24 mouse cellular contexts compared by ENCODE assay signal in genomic region chr7:103844525-103845325, GRCm38 (mm10). TPM values are rescaled to one million over a fixed set of nuclear protein-coding genes. Genes with fewer than 3 reads are reported as not detected.
A peak's percentile ranks its signal among the peaks of the same experiment; 100 is the strongest.
DNase-seq lines count a peak whose midpoint lies in the region; ATAC-seq and TF ChIP-seq lines count a peak whose summit lies in the region.
"Had no signal": no experiment of that assay in that cellular context is flagged by ENCODE, and none has a peak within 500 bp of the region (broad histone marks: within the 10 kb centered on the region; RNA-seq: fewer than 3 reads in every experiment).

No protein-coding gene starts in this region.

- H3K9me3 ChIP-seq in heart, embryonic 13.5 days, result no peaks in the 10 kb centered on the region
- H3K9me3 ChIP-seq in liver, embryonic 14.5 days (ENCODE audit: control insufficient read depth, low read length), result no peaks in the 10 kb centered on the region
- H3K9me3 ChIP-seq: embryonic facial prominence, embryonic 13.5 days; forebrain, embryonic 15.5 days; heart, embryonic 15.5 days; hindbrain, embryonic 15.5 days had no signal

- H3K9ac ChIP-seq in heart, embryonic 13.5 days, result no peak overlapping the region
- peak overlapping the region; percentile 48 for H3K9ac ChIP-seq in liver, embryonic 14.5 days (replicated peaks)
- H3K9ac ChIP-seq: embryonic facial prominence, embryonic 13.5 days; forebrain, embryonic 15.5 days; heart, embryonic 15.5 days; hindbrain, embryonic 15.5 days had no signal

- TF ChIP-seq EP300 in liver, embryonic 14.5 days (IDR thresholded peaks at IDR 0.05; ENCODE audit: low read depth), result 0 out of 2 replicates have a peak, but pooled peaks have one; percentile 15

- 23% methylated on average over 2 of the region's 2 CpGs for WGBS in heart, embryonic 13.5 days
- WGBS in liver, embryonic 14.5 days (ENCODE audit: insufficient replicate concordance), result 23% methylated on average over 2 of the region's 2 CpGs

- no peaks in the 10 kb centered on the region for H3K4me1 ChIP-seq in heart, embryonic 13.5 days
- H3K4me1 ChIP-seq in liver, embryonic 14.5 days (replicated peaks; ENCODE audit: control insufficient read depth in 2 of 2, insufficient read depth in 2 of 2, low read length in 1 of 2), result peaks cover 33% of the 10 kb centered on the region in 2 experiments
- H3K4me1 ChIP-seq: embryonic facial prominence, embryonic 13.5 days; forebrain, embryonic 15.5 days; heart, embryonic 15.5 days; hindbrain, embryonic 15.5 days had no signal

- TF ChIP-seq CTCF in liver, embryonic 14.5 days (IDR thresholded peaks at IDR 0.05; ENCODE audit: low read depth), result no peak

- ATAC-seq in heart, embryonic 13.5 days (ENCODE audit: extremely low read depth, insufficient number of reproducible peaks, low FRiP score, low TSS enrichment), result no peak
- peak; percentile 64 for ATAC-seq in liver, embryonic 14.5 days (ENCODE audit: insufficient read depth)
- ATAC-seq in megakaryocyte progenitor cell, adult 5-6 weeks (replicated peaks; ENCODE audit: poor library complexity), result peak; percentile 37; the same call in 1 of the 2 replicates
- ATAC-seq: forebrain, embryonic 15.5 days; intestine, embryonic 16.5 days had no signal

- H3K36me3 ChIP-seq in heart, embryonic 13.5 days, result no peaks in the 10 kb centered on the region
- no peaks in the 10 kb centered on the region for H3K36me3 ChIP-seq in liver, embryonic 14.5 days (replicated peaks; ENCODE audit: control insufficient read depth, insufficient read depth, low read depth)
- H3K36me3 ChIP-seq: embryonic facial prominence, embryonic 13.5 days; forebrain, embryonic 15.5 days; heart, embryonic 15.5 days; hindbrain, embryonic 15.5 days had no signal

- no peak overlapping the region for H3K4me3 ChIP-seq in heart, embryonic 13.5 days
- H3K4me3 ChIP-seq in liver, embryonic 14.5 days (ENCODE audit: insufficient read depth in 1 of 2, low read depth in 2 of 2, low read length in 2 of 2), result no peak overlapping the region
- H3K4me3 ChIP-seq: embryonic facial prominence, embryonic 13.5 days; forebrain, embryonic 15.5 days; heart, adult 2 months; heart, embryonic 15.5 days; hindbrain, embryonic 15.5 days had no signal

- no peaks in the 10 kb centered on the region for H3K27me3 ChIP-seq in heart, embryonic 13.5 days (replicated peaks)
- H3K27me3 ChIP-seq in liver, embryonic 14.5 days (ENCODE audit: control insufficient read depth, insufficient read depth, low read length), result no peaks in the 10 kb centered on the region
- H3K27me3 ChIP-seq: CH12.LX; embryonic facial prominence, embryonic 13.5 days; forebrain, embryonic 15.5 days; heart, embryonic 15.5 days; hindbrain, embryonic 15.5 days had no signal

- no peak overlapping the region; the same call in 1 of the 2 replicates for H3K27ac ChIP-seq in heart, embryonic 13.5 days (replicated peaks)
- peak overlapping the region; percentile 59 for H3K27ac ChIP-seq in liver, embryonic 14.5 days
- H3K27ac ChIP-seq: embryonic facial prominence, embryonic 13.5 days; forebrain, embryonic 15.5 days; heart, adult 2 months; heart, embryonic 15.5 days; hindbrain, embryonic 15.5 days had no signal

- H3K4me2 ChIP-seq in heart, embryonic 13.5 days, result peak overlapping the region; percentile 30; the same call in 1 of the 2 replicates
- peak overlapping the region; percentile 8 for H3K4me2 ChIP-seq in liver, embryonic 14.5 days (ENCODE audit: low read depth)
- H3K4me2 ChIP-seq: embryonic facial prominence, embryonic 13.5 days; forebrain, embryonic 15.5 days; heart, embryonic 15.5 days; hindbrain, embryonic 15.5 days had no signal

- DNase-seq in heart, adult 9 months (ENCODE audit: low spot score in 2 of 2), result no peak
- peak; percentile 46 for DNase-seq in liver
- no peak for DNase-seq in liver, embryonic 14.5 days (ENCODE audit: low read depth in 3 of 3, low spot score in 3 of 3)
- no peak for DNase-seq in lung, postnatal 14 days
- no peak for DNase-seq in adrenal gland, adult 2 months
- no peak for DNase-seq in adrenal gland, postnatal 25 days
- DNase-seq: adrenal gland, postnatal 14 days; cerebellum, adult 18-20 months; cerebellum, adult 9-11 months; cerebellum, postnatal 36 days; gastrocnemius, postnatal 10 days; heart, adult 2 months; heart, postnatal 14 days had no signal

RNA-seq across cellular contexts. Expression of gene Hbb-bh1, which starts 1.8 kb away (rescaled TPM):
- polyA plus RNA-seq in heart, embryonic 13.5 days (2015; fragmentation: Nextera tagmentation; extraction: Ambion mirVana), result 230 and 536 TPM in 2 replicates
- 94.8 and 146 TPM in 2 replicates for polyA plus RNA-seq in liver, embryonic 14.5 days (2012; rRNA removed)
- 155 and 211 TPM in 2 replicates for polyA plus RNA-seq in liver, embryonic 14.5 days (2014; fragmentation: Nextera tagmentation; extraction: Ambion mirVana)
- total RNA-seq in megakaryocyte progenitor cell, adult 5-6 weeks (2015), result not detected in 2 replicates
- total RNA-seq in megakaryocyte progenitor cell, adult 5-6 weeks (2017), result not detected in 2 replicates
- not detected for total RNA-seq in adrenal gland, adult 2 months (2021)
- not detected in 2 replicates for polyA plus RNA-seq in adrenal gland, adult 2 months (2012; rRNA removed)
- not detected in 2 replicates for total RNA-seq in adrenal gland, postnatal 25 days (2021)
- total RNA-seq: adrenal gland, postnatal 14 days; gastrocnemius, postnatal 10 days; gastrocnemius, postnatal 4 days; heart, adult 2 months; heart, postnatal 14 days had no signal
- polyA plus RNA-seq: heart, adult 2 months had no signal

RNA-seq across cellular contexts. Expression of gene Hbb-bh2, which starts 4.4 kb away (rescaled TPM):
- not detected in 2 replicates for polyA plus RNA-seq in heart, embryonic 13.5 days (2015; fragmentation: Nextera tagmentation; extraction: Ambion mirVana)
- 0.19 and 0.36 TPM in 2 replicates for polyA plus RNA-seq in liver, embryonic 14.5 days (2012; rRNA removed)
- not detected in 2 replicates for polyA plus RNA-seq in liver, embryonic 14.5 days (2014; fragmentation: Nextera tagmentation; extraction: Ambion mirVana)
- total RNA-seq in megakaryocyte progenitor cell, adult 5-6 weeks (2015), result not detected in 2 replicates
- total RNA-seq in megakaryocyte progenitor cell, adult 5-6 weeks (2017), result not detected in 2 replicates
- total RNA-seq in adrenal gland, adult 2 months (2021), result not detected
- not detected in 2 replicates for polyA plus RNA-seq in adrenal gland, adult 2 months (2012; rRNA removed)
- not detected in 2 replicates for total RNA-seq in adrenal gland, postnatal 25 days (2021)
- total RNA-seq: adrenal gland, postnatal 14 days; CH12.LX; gastrocnemius, postnatal 10 days; gastrocnemius, postnatal 4 days; heart, adult 2 months; heart, postnatal 14 days had no signal
- polyA plus RNA-seq: embryonic facial prominence, embryonic 13.5 days; forebrain, embryonic 11.5 days; forebrain, embryonic 15.5 days; heart, adult 2 months; heart, embryonic 15.5 days; hindbrain, embryonic 11.5 days; hindbrain, embryonic 15.5 days; intestine, embryonic 16.5 days had no signal

RNA-seq across cellular contexts. Expression of gene Hbb-y, which starts 8.3 kb away (rescaled TPM):
- 25,617 and 43,684 TPM in 2 replicates for polyA plus RNA-seq in heart, embryonic 13.5 days (2015; fragmentation: Nextera tagmentation; extraction: Ambion mirVana)
- polyA plus RNA-seq in liver, embryonic 14.5 days (2012; rRNA removed), result 361 and 394 TPM in 2 replicates
- 543 and 665 TPM in 2 replicates for polyA plus RNA-seq in liver, embryonic 14.5 days (2014; fragmentation: Nextera tagmentation; extraction: Ambion mirVana)
- total RNA-seq in megakaryocyte progenitor cell, adult 5-6 weeks (2015), result not detected in 2 replicates
- total RNA-seq in megakaryocyte progenitor cell, adult 5-6 weeks (2017), result not detected in 2 replicates
- total RNA-seq in adrenal gland, adult 2 months (2021), result not detected
- not detected in 2 replicates for polyA plus RNA-seq in adrenal gland, adult 2 months (2012; rRNA removed)
- total RNA-seq in adrenal gland, postnatal 25 days (2021), result not detected in 2 replicates
- total RNA-seq: adrenal gland, postnatal 14 days; CH12.LX; gastrocnemius, postnatal 10 days; gastrocnemius, postnatal 4 days; heart, adult 2 months; heart, postnatal 14 days had no signal
- polyA plus RNA-seq: heart, adult 2 months had no signal

RNA-seq across cellular contexts. Expression of gene Hbb-bs, which starts 16.8 kb away (rescaled TPM):
- 15,930 and 21,711 TPM in 2 replicates for polyA plus RNA-seq in heart, embryonic 13.5 days (2015; fragmentation: Nextera tagmentation; extraction: Ambion mirVana)
- polyA plus RNA-seq in liver, embryonic 14.5 days (2012; rRNA removed), result 195,474 and 209,901 TPM in 2 replicates
- 126,713 and 131,477 TPM in 2 replicates for polyA plus RNA-seq in liver, embryonic 14.5 days (2014; fragmentation: Nextera tagmentation; extraction: Ambion mirVana)
- 25.1 and 66.9 TPM in 2 replicates for total RNA-seq in megakaryocyte progenitor cell, adult 5-6 weeks (2015)
- 7.5 and 24.0 TPM in 2 replicates for total RNA-seq in megakaryocyte progenitor cell, adult 5-6 weeks (2017)
- total RNA-seq in adrenal gland, adult 2 months (2021), result 1,000 to 10,000 TPM; 1,531 to 2,097 TPM
- 569 and 814 TPM in 2 replicates for polyA plus RNA-seq in adrenal gland, adult 2 months (2012; rRNA removed)
- total RNA-seq in adrenal gland, postnatal 25 days (2021), result 2,100 and 2,179 TPM in 2 replicates
- total RNA-seq: CH12.LX had no signal

RNA-seq across cellular contexts. Expression of gene Hbb-bt, which starts 30.9 kb away (rescaled TPM):
- polyA plus RNA-seq in heart, embryonic 13.5 days (2015; fragmentation: Nextera tagmentation; extraction: Ambion mirVana), result 7,919 and 10,944 TPM in 2 replicates
- polyA plus RNA-seq in liver, embryonic 14.5 days (2012; rRNA removed), result 57,913 and 74,220 TPM in 2 replicates
- 62,702 and 66,320 TPM in 2 replicates for polyA plus RNA-seq in liver, embryonic 14.5 days (2014; fragmentation: Nextera tagmentation; extraction: Ambion mirVana)
- 16.9 and 36.5 TPM in 2 replicates for total RNA-seq in megakaryocyte progenitor cell, adult 5-6 weeks (2015)
- total RNA-seq in megakaryocyte progenitor cell, adult 5-6 weeks (2017), result 0.71 and 3.5 TPM in 2 replicates
- 100 to 1,000 TPM; 120 to 218 TPM for total RNA-seq in adrenal gland, adult 2 months (2021)
- 48.3 and 61.8 TPM in 2 replicates for polyA plus RNA-seq in adrenal gland, adult 2 months (2012; rRNA removed)
- 217 and 281 TPM in 2 replicates for total RNA-seq in adrenal gland, postnatal 25 days (2021)
